In genomic region chr15:86000706-86001292, GRCm38 (mm10) we compare ENCODE assay signal across 10 mouse cellular contexts. TPM values are rescaled to one million over a fixed set of nuclear protein-coding genes. Genes with fewer than 3 reads are reported as not detected.
A peak's percentile ranks its signal among the peaks of the same experiment; 100 is the strongest.
DNase-seq lines count a peak whose midpoint lies in the region; ATAC-seq and TF ChIP-seq lines count a peak whose summit lies in the region.
"Had no signal": no experiment of that assay in that cellular context is flagged by ENCODE, and none has a peak within 500 bp of the region (broad histone marks: within the 10 kb centered on the region; RNA-seq: fewer than 3 reads in every experiment).

No protein-coding gene starts in this region.

- 45% methylated on average over 5 of the region's 5 CpGs for WGBS in neural tube, embryonic 11.5 days
- 64% methylated on average over 5 of the region's 5 CpGs for WGBS in kidney, postnatal 0 days

- H3K4me3 ChIP-seq in neural tube, embryonic 11.5 days (ENCODE audit: low read depth, low read length): no peak overlapping the region
- no peak overlapping the region for H3K4me3 ChIP-seq in kidney, postnatal 0 days (replicated peaks; ENCODE audit: low read depth, low read length)
- H3K4me3 ChIP-seq: erythroblast, embryonic 14.5 days had no signal

- no peaks in the 10 kb centered on the region for H3K27me3 ChIP-seq in neural tube, embryonic 11.5 days (ENCODE audit: control insufficient read depth, insufficient read depth, low read length)
- H3K27me3 ChIP-seq in kidney, postnatal 0 days (ENCODE audit: insufficient read depth, low read length): no peaks in the 10 kb centered on the region

- TF ChIP-seq CTCF in kidney, postnatal 0 days (IDR thresholded peaks at IDR 0.05; ENCODE audit: low read depth): no peak

- peaks cover 9% of the 10 kb centered on the region for H3K4me1 ChIP-seq in neural tube, embryonic 11.5 days (ENCODE audit: control insufficient read depth, insufficient read depth, low read length)
- peaks cover 22% of the 10 kb centered on the region; the same call in 1 of the 2 replicates for H3K4me1 ChIP-seq in kidney, postnatal 0 days (replicated peaks; ENCODE audit: insufficient read depth, low read length)

- H3K27ac ChIP-seq in neural tube, embryonic 11.5 days (ENCODE audit: low read depth, low read length): peak overlapping the region; percentile 60; the same call in 1 of the 2 replicates
- no peak overlapping the region for H3K27ac ChIP-seq in kidney, postnatal 0 days

- H3K9me3 ChIP-seq in neural tube, embryonic 11.5 days (ENCODE audit: control insufficient read depth, low read length): no peaks in the 10 kb centered on the region
- no peaks in the 10 kb centered on the region for H3K9me3 ChIP-seq in kidney, postnatal 0 days (replicated peaks; ENCODE audit: low read length)

- H3K36me3 ChIP-seq in neural tube, embryonic 11.5 days (ENCODE audit: control insufficient read depth, insufficient read depth, low read length): no peaks in the 10 kb centered on the region
- H3K36me3 ChIP-seq in kidney, postnatal 0 days (ENCODE audit: insufficient read depth, low read length): no peaks in the 10 kb centered on the region

- no peak overlapping the region for H3K9ac ChIP-seq in neural tube, embryonic 11.5 days (ENCODE audit: low read length)
- H3K9ac ChIP-seq in kidney, postnatal 0 days (ENCODE audit: low read depth, low read length): no peak overlapping the region

- intact Hi-C loops in gastrocnemius, postnatal 14 days (cut with DNase I; ENCODE audit: low total_unique reads): no loop called here

- no peak overlapping the region for H3K4me2 ChIP-seq in neural tube, embryonic 11.5 days (ENCODE audit: low read depth)
- no peak overlapping the region for H3K4me2 ChIP-seq in kidney, postnatal 0 days (ENCODE audit: low read length)

- no peak for DNase-seq in frontal cortex, postnatal 25 days (ENCODE audit: low spot score in 2 of 2)
- DNase-seq in neural tube, embryonic 11.5 days (ENCODE audit: low spot score): no peak
- no peak for DNase-seq in neural tube, embryonic 10.5 days (ENCODE audit: extremely low spot score, low spot score)
- DNase-seq in kidney, postnatal 0 days (ENCODE audit: low spot score): peak; percentile 33
- peak; percentile 23 for DNase-seq in right cerebral cortex, postnatal 4 days
- DNase-seq in gastrocnemius, postnatal 14 days: no peak
- DNase-seq in spleen, postnatal 36 days (ENCODE audit: low spot score in 2 of 2): no peak
- DNase-seq: adrenal gland, postnatal 10 days had no signal

- ATAC-seq in frontal cortex, adult (ENCODE audit: low TSS enrichment): peak; percentile 92
- ATAC-seq in neural tube, embryonic 11.5 days (ENCODE audit: insufficient read depth, low FRiP score, low TSS enrichment): peak; percentile 62; the same call in 1 of the 2 replicates
- ATAC-seq in kidney, postnatal 0 days (replicated peaks; ENCODE audit: low FRiP score, low read depth): no peak

RNA-seq across cellular contexts. Expression of gene Celsr1, which starts 32.8 kb away (rescaled TPM):
- polyA plus RNA-seq in neural tube, embryonic 11.5 days (2014; fragmentation: Nextera tagmentation; extraction: Ambion mirVana): 5.1 and 5.4 TPM in 2 replicates
- polyA plus RNA-seq in kidney, postnatal 0 days (2015; fragmentation: Nextera tagmentation; extraction: Ambion mirVana): 2.9 TPM in 2 replicates
- total RNA-seq in gastrocnemius, postnatal 14 days (2021): under 1 TPM; 0.31 to 0.94 TPM

RNA-seq across cellular contexts. Expression of gene Gramd4, which starts 56.7 kb away (rescaled TPM):
- 10.5 and 11.7 TPM in 2 replicates for polyA plus RNA-seq in neural tube, embryonic 11.5 days (2014; fragmentation: Nextera tagmentation; extraction: Ambion mirVana)
- 13.3 and 13.5 TPM in 2 replicates for polyA plus RNA-seq in kidney, postnatal 0 days (2015; fragmentation: Nextera tagmentation; extraction: Ambion mirVana)
- total RNA-seq in gastrocnemius, postnatal 14 days (2021): 1 to 10 TPM; 7.2 to 8.2 TPM

Comparison
In these comparisons a context has a peak if more than half of its experiments do, and no peak if none do; other contexts are left out.
1. DNase-seq: peak in kidney, postnatal 0 days (single experiment) and right cerebral cortex, postnatal 4 days (single experiment); none in frontal cortex, postnatal 25 days (0 of 2), neural tube, embryonic 11.5 days (single experiment), neural tube, embryonic 10.5 days (single experiment), gastrocnemius, postnatal 14 days (single experiment) and spleen, postnatal 36 days (0 of 2).